Mouse (Mus musculus): ENCODE data around the gene Olfr248.
"Not testable (repeated sequence)": the region's sequence is repeated elsewhere in the genome, so short reads cannot be mapped to it uniquely, and the experiment has no call there.

The Olfr248 gene

DNA sequence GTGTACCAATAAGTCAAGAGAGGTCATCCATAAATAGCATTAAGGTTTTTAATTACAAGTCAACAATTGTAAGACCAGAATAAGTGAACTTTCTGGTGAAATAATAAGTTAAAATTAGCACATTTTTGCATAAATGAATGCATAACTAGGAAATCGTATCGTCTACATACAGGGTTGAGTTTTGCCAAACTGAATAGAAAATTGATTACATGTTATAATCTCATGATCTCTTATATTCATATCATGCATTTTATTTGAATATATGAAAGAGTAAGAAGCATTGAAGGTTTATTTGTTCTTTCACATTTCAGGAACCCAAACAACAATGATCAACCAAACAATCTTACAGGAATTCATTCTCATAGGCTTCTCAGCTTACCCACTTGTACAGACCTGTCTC, at the start of gene Olfr248:
Olfr248 (plus strand) TSS at position 301 of the 400 bp plus-strand sequence.
- no peak for DNase-seq

DNA sequence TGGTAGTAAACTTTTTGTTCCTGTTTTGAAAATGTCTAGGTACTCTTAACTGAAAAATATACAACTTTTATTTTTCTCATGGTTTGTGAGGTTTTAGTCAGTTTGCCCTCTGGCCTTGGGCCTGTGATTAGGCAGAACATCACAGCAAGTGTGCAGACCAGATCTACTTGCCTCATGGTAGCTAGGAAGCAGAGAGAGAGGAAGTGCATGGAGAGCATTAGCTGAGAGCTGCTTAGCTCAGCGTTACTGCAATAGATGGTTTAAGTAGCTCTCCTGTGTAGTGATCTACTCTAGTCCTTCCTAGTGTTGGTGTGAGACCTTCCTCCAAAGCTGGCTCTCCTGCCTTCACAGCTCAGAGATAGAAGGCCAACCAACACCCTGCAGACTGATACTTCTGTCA, 37.2 kb upstream of the Olfr248 start:
- not testable (repeated sequence) for DNase-seq

DNA sequence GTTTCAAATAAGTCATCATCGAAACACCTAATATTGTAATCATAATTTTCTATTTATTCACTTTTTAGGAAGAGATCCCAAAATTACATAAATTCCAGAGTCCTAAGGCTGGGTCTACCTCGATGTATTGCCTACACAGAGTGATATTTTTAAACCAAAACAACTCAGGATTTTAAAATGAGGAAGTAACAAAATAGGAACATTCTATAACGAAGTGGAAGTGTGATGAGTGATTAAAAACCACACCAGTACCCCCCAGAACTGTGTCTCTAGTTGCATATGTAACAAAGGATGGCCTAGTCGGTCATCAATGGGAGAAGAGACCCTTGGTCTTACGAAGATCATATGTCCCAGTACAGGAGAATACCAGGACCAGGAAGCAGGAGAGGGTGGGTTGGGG, 36.2 kb upstream of the Olfr248 start:
- DNase-seq: no peak

DNA sequence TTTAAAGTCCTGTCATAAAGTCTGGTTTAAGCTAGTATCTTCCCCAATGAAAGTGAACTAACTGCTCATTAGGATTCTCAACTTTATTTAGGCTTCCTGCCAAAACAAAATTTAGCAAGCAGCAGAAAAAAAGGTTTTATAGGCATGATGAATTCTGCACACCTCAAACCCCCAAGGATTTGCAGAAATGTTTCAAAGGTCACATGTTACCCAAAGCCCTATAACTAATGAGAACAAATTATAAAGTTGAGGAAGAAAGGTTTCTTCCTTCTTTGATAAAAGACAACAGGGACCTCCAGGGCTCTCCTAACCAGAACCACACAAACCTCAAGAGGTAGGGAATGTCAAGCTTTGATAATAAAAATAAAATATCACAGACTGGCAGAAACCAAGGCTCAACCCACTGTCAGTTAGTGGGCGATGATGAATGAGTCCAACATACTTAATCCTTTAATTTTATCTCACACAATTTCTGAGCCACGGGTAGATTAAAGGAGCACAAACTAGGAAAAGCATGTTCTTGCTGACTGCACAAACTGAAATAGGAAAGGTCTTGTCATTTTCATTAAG, 25.9 kb upstream of the Olfr248 start, which contains the start of gene Olfr417:
Olfr417 (plus strand) TSS at position 241 of the 570 bp plus-strand sequence.
- no peak for DNase-seq

DNA sequence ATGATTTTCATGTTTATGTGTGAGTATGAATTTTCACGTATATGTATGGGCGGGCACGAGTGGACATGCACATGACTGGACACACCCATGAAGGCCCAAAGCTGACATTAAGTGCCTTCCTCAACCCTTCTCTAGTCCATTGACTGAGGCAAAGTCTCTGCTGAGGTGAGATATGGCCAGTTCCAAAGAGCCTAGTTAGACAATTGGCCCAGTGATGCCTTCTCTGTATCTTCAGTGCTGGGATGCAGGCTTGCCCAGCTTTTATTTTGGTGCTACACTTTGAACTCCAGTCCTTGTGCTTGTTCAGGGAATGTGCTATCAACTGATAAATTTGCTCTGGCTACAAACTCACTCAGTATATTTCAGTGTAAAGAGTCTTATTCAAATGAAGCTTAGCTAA, 17.0 kb upstream of the Olfr248 start:
- no peak for DNase-seq

DNA sequence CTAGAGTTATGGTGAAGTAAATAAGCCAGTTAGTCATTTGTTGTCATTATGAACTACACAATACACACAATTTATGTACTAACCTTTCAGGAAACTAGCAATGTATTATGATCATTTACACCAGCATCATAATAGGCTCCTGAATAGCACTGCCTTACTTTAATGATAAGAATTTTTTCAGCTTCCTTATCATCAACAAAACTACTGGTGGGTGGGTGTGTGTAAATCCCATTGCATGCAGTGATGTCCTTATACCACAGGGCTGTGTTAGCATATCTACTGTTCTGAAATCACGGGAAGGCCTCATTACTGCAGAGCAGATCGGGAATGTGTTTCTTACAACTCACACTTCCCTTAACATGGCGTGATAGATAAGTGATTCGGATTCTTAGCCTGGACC, 32.1 kb downstream of the Olfr248 start:
- DNase-seq: no peak

DNA sequence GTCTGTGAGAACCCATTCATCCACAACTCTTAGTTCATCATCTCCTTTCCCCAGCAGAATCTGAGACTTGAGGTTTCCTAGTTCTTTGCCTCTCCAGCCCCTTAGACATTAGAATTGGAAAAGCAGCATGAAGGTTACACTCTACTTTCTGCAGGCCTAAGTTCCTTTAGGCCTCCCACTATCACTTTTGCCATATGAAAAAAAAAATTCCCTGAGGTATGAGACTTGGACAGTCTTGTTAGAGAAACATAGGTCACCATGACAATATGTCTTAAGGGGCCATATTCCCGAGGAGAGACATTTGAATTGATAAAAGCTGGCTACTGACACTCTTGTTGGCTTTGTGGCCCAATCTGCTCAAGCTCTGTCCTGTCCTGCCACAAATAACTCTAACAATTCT, 32.9 kb downstream of the Olfr248 start, which contains the start of gene Olfr414:
Olfr414 (plus strand) TSS at position 301 of the 400 bp plus-strand sequence.
- DNase-seq: no peak

DNA sequence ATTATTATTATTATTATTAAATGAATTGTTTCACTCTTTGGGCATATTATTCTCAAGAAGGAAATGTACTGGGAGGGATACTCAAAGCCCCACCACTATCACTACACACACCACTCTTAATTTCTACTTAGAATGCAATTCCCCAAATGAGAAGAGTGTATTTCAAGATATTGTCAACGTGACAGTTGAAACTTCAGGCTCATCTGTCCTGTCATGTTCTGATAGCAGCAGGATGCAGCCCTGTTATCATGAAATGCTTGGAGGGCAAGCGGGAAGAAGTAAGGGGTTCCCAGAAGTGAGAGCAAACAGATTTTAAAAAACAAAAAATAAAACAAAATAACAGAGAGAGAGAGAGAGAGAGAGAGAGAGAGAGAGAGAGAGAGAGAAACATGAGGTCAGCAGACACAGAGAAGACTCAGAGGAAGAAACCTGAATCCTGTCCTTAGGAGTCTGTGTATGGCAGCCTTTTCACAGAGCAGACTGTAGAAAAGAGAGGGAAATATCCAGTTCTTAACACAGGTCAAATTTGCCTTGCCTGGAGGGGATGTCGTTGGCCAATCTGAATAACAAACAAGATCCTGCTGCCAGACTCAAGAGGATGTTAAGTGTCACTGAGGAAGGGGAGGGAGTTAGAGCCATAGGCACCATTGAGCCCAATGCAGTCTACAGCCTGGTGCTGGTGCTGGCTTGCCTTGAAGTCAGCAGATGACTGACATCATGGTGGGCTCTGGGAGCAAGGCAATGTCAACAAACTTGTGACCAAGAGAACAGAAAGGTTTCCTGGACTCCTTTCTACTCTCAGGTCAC, 35.5 kb downstream of the Olfr248 start:
- no peak for DNase-seq

DNA sequence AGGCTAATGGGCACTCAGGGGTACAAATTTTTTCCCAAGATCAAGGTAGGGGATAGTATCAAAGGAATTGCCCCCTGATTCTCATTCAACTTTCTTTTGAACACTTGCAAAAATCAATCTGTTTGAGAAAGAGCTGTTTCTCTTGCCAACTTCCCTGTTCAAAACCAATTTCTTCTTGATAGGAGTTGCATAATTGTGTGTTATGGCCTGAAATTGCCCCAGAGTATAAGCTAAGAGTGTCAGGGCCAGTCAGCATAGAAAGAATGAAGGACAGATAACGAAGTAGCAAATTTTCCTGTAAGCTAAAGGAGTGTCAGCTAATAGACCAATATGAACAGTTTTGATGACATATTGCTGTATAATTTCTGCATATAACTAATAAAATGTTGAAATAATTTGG, 36.6 kb downstream of the Olfr248 start:
- no peak for DNase-seq

DNA sequence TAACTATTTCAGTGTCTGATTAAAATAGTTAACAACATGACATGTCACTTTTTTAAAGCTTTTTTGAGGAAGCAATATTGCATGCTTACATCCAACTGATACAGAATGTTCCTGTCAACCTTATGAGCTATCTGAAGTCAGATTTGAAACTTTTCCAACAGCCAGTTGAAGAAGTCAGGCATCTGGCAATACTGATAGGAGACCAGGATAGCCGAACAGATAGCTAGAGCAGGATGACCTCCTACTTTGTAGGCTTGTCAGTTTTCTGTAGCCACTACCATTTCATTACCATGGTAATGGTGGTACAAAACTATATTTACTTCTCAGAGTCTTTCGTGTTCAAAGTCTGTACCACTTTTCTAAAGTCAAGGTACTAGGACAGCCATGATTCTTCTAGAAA, 37.6 kb downstream of the Olfr248 start:
- no peak for DNase-seq

DNA sequence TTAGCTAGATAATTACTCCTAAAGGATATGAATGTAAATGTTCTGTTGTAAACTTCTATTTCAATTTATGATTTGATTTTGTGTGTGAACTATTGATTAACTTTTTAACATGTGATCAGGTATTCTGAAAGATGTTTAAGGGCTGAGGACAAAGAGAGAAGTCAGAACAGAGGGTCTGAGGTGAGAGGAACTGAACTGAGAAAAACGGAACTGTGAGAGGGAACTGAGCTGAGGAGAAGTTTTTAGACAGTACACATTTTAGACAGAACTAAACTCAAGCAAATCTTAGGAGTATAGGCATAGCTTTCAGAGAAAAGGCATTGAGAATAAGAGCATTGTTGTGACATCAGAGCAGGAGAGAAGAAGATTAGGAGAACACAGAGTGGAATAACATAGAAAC, 43.3 kb downstream of the Olfr248 start:
- DNase-seq: no peak

All from right cerebral cortex, postnatal 14 days (tissue).